Mouse (Mus musculus): ENCODE data around the gene Flrt1. TPM values are rescaled to one million over a fixed set of nuclear protein-coding genes. Genes with fewer than 3 reads are reported as not detected.

The Flrt1 gene
- polyA plus RNA-seq, 1 experiment = 0.59 TPM

DNA sequence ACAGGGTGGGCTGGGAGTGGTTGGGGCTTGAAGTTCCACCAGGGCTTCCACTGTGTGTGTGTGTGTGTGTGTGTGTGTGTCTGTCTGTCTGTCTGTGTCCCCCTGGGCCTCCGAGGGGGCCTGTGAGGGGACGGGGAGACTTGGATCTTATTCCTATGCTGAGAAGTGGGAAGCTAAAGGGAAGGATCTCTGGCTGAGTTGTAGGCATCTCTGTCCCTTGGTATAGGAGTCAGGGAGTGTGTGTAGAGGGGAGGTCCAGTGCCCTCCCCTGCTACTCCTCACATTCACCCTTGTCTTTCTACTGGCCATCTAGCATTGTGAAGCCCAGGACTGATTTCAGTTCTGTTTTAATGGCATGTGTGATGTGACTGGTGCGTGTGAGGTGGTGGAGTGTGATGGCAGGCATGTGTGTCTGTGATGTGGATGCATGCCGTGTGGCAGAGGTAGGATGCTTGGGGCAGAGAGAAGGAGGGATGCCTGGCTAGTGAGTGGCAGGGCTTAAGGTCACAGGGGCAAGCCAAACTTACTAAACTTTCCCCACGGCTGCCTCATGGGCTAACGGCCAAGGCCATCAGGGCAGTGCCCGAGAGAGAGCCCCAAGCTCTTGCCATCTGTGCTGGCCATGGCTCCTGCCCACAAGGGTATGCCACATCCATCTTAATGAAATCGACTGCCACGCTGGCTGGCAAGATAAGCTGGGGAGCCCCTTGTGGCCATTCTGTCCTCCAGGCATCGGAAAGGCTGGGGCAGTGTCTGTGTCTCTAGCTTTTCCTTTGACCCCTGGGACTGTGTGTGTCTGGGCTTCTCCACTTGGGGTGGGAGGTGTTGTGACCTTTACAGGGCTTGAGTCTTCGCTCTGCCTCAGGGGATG, 36.6 kb downstream of the Flrt1 start:
- Histone ChIP-seq H3K36me3 (ENCODE audit: control insufficient read depth, insufficient read depth, low read length) (no peaks in the 10 kb centered on the region), H3K4me1 (replicated peaks; ENCODE audit: control insufficient read depth, insufficient read depth, low read length) (peaks cover 33% of the 10 kb centered on the region), H3K27me3 (ENCODE audit: control insufficient read depth, insufficient read depth, low read length) (no peaks in the 10 kb centered on the region), H3K27ac (ENCODE audit: control insufficient read depth, insufficient read depth, low read length) (no peak overlapping the region), H3K4me3 (ENCODE audit: control insufficient read depth, insufficient read depth, low read length) (no peak overlapping the region)
- TF ChIP-seq POLR2A (IDR thresholded peaks at IDR 0.05; ENCODE audit: control insufficient read depth, extremely low read depth, insufficient read depth, low read length, poor library complexity) = no peak
- WGBS = 86% methylated on average over 11 of the region's 11 CpGs
- DNase-seq = no peak

DNA sequence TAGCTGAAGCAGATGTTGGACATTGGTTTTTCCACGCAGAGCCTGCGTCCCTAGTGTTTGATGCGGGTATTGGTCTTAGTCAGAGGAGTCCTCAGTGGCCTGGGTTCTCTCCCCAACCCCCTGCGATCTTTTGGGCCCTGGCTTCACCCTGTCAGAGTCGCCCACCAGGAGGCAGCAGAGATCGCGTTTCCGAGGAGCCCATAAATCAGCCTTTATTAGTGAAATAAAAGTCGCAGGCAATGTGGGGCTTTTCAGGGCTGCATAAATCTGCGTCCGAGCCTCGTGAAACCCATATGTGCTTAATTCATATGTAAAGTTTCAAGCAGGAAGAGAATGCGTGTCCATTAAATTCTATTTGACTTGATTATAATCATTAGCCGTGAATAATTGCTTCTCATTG, 37.4 kb downstream of the Flrt1 start:
- WGBS = 12% methylated on average over 14 of the region's 14 CpGs
- Histone ChIP-seq H3K27me3 (ENCODE audit: control insufficient read depth, insufficient read depth, low read length) (no peaks in the 10 kb centered on the region), H3K36me3 (ENCODE audit: control insufficient read depth, insufficient read depth, low read length) (no peaks in the 10 kb centered on the region), H3K4me1 (replicated peaks; ENCODE audit: control insufficient read depth, insufficient read depth, low read length) (peaks cover 33% of the 10 kb centered on the region), H3K27ac (ENCODE audit: control insufficient read depth, insufficient read depth, low read length) (no peak overlapping the region), H3K4me3 (ENCODE audit: control insufficient read depth, insufficient read depth, low read length) (no peak overlapping the region)
- no peak for TF ChIP-seq POLR2A (IDR thresholded peaks at IDR 0.05; ENCODE audit: control insufficient read depth, extremely low read depth, insufficient read depth, low read length, poor library complexity)
- peak; percentile 83 for TF ChIP-seq CTCF (IDR thresholded peaks at IDR 0.05; ENCODE audit: borderline replicate concordance, control insufficient read depth, extremely low read depth, insufficient read depth, low read length, poor library complexity)
- peak; percentile 77 for DNase-seq

DNA sequence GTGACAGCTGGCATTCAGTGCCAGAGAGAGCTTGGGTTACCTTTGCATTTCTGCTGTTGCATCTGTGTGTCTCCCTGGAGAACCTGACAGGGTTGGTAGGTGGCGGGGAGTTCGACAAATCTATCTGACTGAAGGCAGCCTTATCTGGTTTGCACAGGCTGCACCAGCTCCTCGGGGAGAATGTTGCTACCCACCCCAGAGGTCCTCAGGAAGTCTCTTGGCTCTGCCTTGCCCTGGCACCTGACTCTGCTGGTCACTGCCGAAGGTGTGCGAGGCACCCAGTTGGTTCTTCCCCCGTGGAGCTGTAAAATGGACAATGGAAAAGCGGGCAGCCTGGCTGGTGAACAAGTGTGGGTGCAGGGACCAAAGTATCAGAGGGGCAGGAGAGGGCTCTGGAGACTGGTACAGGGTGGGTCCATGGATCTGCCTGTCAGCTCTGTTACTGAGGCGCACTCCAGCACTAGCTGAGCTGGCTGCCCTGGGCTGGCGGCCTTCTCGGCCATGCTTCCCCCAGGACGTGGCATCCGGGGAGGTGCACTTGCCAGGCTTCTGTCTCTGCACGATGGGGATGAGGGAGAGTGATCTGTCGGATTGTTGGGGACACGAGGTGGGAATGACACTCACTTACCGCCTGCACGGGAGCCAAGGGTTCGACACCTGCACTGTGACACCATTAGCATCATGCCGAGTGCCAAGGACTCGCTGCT, 38.0 kb downstream of the Flrt1 start:
- no peaks in the 10 kb centered on the region for H3K27me3 ChIP-seq (ENCODE audit: control insufficient read depth, insufficient read depth, low read length)
- H3K4me1 ChIP-seq (replicated peaks; ENCODE audit: control insufficient read depth, insufficient read depth, low read length) = peaks cover 33% of the 10 kb centered on the region
- WGBS = 65% methylated on average over 20 of the region's 20 CpGs
- H3K4me3 ChIP-seq (ENCODE audit: control insufficient read depth, insufficient read depth, low read length) = no peak overlapping the region
- TF ChIP-seq CTCF (IDR thresholded peaks at IDR 0.05; ENCODE audit: borderline replicate concordance, control insufficient read depth, extremely low read depth, insufficient read depth, low read length, poor library complexity) (no peak), POLR2A (IDR thresholded peaks at IDR 0.05; ENCODE audit: control insufficient read depth, extremely low read depth, insufficient read depth, low read length, poor library complexity) (no peak)
- H3K36me3 ChIP-seq (ENCODE audit: control insufficient read depth, insufficient read depth, low read length) = no peaks in the 10 kb centered on the region
- peak; percentile 26 for DNase-seq
- H3K27ac ChIP-seq (ENCODE audit: control insufficient read depth, insufficient read depth, low read length) = peak overlapping the region; percentile 80

DNA sequence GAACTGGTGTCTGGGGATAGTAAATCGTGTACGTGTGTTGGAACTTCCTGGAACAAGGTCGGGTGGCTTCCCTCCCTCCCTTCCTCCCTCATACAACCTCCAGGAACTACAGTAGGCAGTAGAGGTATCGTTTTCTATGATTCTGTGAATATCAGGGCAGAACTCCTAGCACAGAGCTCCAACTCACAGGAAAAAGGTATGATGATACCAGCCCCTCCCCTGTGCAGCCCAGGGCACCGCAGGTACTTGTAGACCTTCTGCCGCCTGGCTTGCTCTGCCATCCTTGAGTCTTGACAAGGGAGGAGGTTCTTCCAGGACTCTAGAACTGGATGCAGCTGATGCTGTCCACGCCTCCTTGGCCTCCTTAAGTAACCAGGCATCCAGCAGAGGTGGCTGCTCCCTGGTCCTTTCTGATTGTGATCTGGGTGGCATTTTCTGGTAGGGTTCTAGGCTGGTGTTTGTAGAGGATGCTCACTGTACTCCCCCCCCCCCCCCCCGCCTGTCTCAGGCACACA, 38.6 kb downstream of the Flrt1 start:
- Histone ChIP-seq H3K36me3 (ENCODE audit: control insufficient read depth, insufficient read depth, low read length) (no peaks in the 10 kb centered on the region), H3K4me1 (replicated peaks; ENCODE audit: control insufficient read depth, insufficient read depth, low read length) (peaks cover 33% of the 10 kb centered on the region), H3K4me3 (ENCODE audit: control insufficient read depth, insufficient read depth, low read length) (no peak overlapping the region), H3K27ac (ENCODE audit: control insufficient read depth, insufficient read depth, low read length) (peak overlapping the region; percentile 90), H3K27me3 (ENCODE audit: control insufficient read depth, insufficient read depth, low read length) (no peaks in the 10 kb centered on the region)
- TF ChIP-seq CTCF (IDR thresholded peaks at IDR 0.05; ENCODE audit: borderline replicate concordance, control insufficient read depth, extremely low read depth, insufficient read depth, low read length, poor library complexity) (no peak), POLR2A (IDR thresholded peaks at IDR 0.05; ENCODE audit: control insufficient read depth, extremely low read depth, insufficient read depth, low read length, poor library complexity) (no peak)
- 17% methylated on average over 8 of the region's 8 CpGs for WGBS
- DNase-seq = no peak

DNA sequence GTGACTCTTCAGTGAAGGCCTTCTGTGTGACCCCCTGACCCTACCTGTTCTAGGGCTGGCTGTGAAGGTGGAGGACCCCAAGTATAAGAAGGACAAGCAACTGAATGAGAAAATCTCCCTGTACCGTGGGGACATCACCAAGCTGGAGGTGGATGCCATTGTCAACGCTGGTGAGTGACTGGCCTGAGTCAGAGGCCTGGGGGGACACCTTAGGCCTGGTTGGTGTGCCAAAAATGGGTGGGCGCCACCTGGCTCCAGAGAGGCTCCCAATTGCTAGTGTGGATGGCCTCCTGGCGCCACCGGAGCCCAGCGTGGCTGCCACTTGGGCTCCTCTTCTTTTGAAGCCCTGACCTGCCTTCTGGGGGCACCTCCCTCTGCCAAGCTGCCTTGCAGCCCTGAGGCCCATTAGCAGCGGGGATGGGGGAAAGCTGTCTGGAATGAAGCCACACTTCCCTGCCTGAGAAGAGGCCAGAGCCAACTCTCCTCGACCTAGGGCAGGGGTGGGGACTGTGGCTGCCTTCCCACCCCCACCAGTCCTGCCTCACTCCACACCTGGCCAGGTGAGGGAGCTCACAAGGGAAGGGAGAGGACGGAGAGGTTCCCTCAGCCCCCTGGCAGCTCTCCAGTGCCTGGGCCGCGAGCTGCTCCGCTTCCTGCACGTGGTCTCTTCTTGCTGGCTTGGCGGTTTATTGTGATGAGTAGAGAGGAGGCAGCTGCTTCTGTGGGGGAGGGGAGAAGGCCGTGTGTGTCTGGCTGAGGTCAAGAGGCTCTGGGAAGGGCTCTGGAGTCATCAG, 39.3 kb downstream of the Flrt1 start:
- H3K4me1 ChIP-seq (replicated peaks; ENCODE audit: control insufficient read depth, insufficient read depth, low read length) = peaks cover 33% of the 10 kb centered on the region
- H3K27me3 ChIP-seq (ENCODE audit: control insufficient read depth, insufficient read depth, low read length) = no peaks in the 10 kb centered on the region
- WGBS = 18% methylated on average over 15 of the region's 15 CpGs
- H3K4me3 ChIP-seq (ENCODE audit: control insufficient read depth, insufficient read depth, low read length) = no peak overlapping the region
- no peaks in the 10 kb centered on the region for H3K36me3 ChIP-seq (ENCODE audit: control insufficient read depth, insufficient read depth, low read length)
- DNase-seq = peak; percentile 78
- TF ChIP-seq CTCF (IDR thresholded peaks at IDR 0.05; ENCODE audit: borderline replicate concordance, control insufficient read depth, extremely low read depth, insufficient read depth, low read length, poor library complexity) (no peak), POLR2A (IDR thresholded peaks at IDR 0.05; ENCODE audit: control insufficient read depth, extremely low read depth, insufficient read depth, low read length, poor library complexity) (0 out of 2 replicates have a peak, but pooled peaks have one; percentile 29)
- H3K27ac ChIP-seq (ENCODE audit: control insufficient read depth, insufficient read depth, low read length) = peak overlapping the region; percentile 90

- no peaks in the 10 kb centered on the region for H3K36me3 ChIP-seq (ENCODE audit: control insufficient read depth, insufficient read depth, low read length)
- H3K27ac ChIP-seq (ENCODE audit: control insufficient read depth, insufficient read depth, low read length) = no peak overlapping the region
- TF ChIP-seq POLR2A (IDR thresholded peaks at IDR 0.05; ENCODE audit: control insufficient read depth, extremely low read depth, insufficient read depth, low read length, poor library complexity) (no peak), CTCF (IDR thresholded peaks at IDR 0.05; ENCODE audit: borderline replicate concordance, control insufficient read depth, extremely low read depth, insufficient read depth, low read length, poor library complexity) (peak; percentile 93)
- peaks cover 33% of the 10 kb centered on the region for H3K4me1 ChIP-seq (replicated peaks; ENCODE audit: control insufficient read depth, insufficient read depth, low read length)
- peak; percentile 85 for DNase-seq
- WGBS = 4% methylated on average over 3 of the region's 3 CpGs
- no peaks in the 10 kb centered on the region for H3K27me3 ChIP-seq (ENCODE audit: control insufficient read depth, insufficient read depth, low read length)
- no peak overlapping the region for H3K4me3 ChIP-seq (ENCODE audit: control insufficient read depth, insufficient read depth, low read length)
These were observed 41.0 kb downstream of the Flrt1 start for GRCm38 (mm10) chr19:7064571-7064970.
